8 mouse cellular contexts compared by ENCODE assay signal in the genomic region with DNA sequence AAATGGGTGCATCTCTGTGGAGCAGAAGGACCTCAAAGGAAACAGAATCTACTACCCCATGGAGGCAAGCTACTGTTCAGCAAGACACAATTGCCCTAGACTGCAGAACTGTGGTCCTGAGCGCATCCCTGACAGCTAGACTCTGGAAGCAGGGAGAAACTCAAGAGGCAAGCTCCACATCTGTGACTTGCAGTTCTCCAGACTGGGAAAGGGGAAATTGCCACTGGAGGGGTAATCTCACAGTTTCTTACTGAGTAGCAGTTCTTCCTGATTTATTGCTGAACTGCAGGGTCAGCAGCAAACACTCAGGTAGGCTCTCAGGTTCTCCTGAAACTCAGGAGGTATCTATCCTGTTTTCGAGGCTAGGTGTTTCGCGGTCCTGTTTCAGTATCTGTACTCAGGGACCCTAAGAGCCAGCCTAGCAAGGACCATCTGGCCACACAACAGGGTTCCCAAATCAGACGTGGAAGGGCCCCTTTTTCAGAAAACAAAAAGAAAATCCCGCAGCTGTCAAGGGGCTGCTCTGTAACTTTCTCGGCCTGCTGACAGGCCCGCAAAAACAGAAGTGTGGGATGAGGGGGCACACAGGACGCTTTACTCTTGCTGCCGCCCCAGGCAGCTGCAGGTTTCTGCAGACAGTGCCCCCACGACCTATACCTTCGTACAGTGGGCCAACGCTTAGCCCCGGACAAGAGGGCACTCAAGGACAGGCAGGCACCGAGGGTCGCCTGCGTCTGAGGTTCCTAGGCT. TPM values are rescaled to one million over a fixed set of nuclear protein-coding genes. Genes with fewer than 3 reads are reported as not detected.
DNase-seq lines count a peak whose midpoint lies in the region; ATAC-seq and TF ChIP-seq lines count a peak whose summit lies in the region.

No protein-coding gene starts in this region.

- no peaks in the 10 kb centered on the region for H3K27me3 ChIP-seq in kidney, postnatal 0 days (ENCODE audit: insufficient read depth, low read length)
- H3K27me3 ChIP-seq in forebrain, embryonic 16.5 days (replicated peaks; ENCODE audit: control insufficient read depth, insufficient read depth, low read length): no peaks in the 10 kb centered on the region
- no peaks in the 10 kb centered on the region for H3K27me3 ChIP-seq in liver, embryonic 16.5 days (ENCODE audit: control insufficient read depth, insufficient read depth, low read depth, low read length)

- H3K4me2 ChIP-seq in kidney, postnatal 0 days (ENCODE audit: low read length): peak overlapping the region; percentile 94
- H3K4me2 ChIP-seq in forebrain, embryonic 16.5 days (ENCODE audit: low read length): peak overlapping the region; percentile 81
- peak overlapping the region; percentile 86 for H3K4me2 ChIP-seq in liver, embryonic 16.5 days (ENCODE audit: low read depth, low read length)

- peaks cover 17% of the 10 kb centered on the region; the same call in 1 of the 2 replicates for H3K4me1 ChIP-seq in kidney, postnatal 0 days (replicated peaks; ENCODE audit: insufficient read depth, low read length)
- peaks cover 22% of the 10 kb centered on the region for H3K4me1 ChIP-seq in forebrain, embryonic 16.5 days (replicated peaks; ENCODE audit: control insufficient read depth, insufficient read depth, low read length)
- peaks cover 22% of the 10 kb centered on the region for H3K4me1 ChIP-seq in liver, embryonic 16.5 days (ENCODE audit: control insufficient read depth, low read depth, low read length)

- no peak; the same call in 1 of the 2 replicates for ATAC-seq in kidney, postnatal 0 days (replicated peaks; ENCODE audit: low FRiP score, low read depth)
- no peak for ATAC-seq in forebrain, embryonic 16.5 days
- no peak; the same call in 1 of the 2 replicates for ATAC-seq in liver, embryonic 16.5 days (ENCODE audit: low read depth)

- peak; percentile 11 for DNase-seq in kidney, postnatal 0 days (ENCODE audit: low spot score)
- DNase-seq in kidney, postnatal 4 days: no peak
- DNase-seq in T-cell, adult 2 months (ENCODE audit: low spot score): peak; percentile 6
- DNase-seq in urinary bladder, postnatal 4 days (ENCODE audit: low spot score in 2 of 2): no peak
- DNase-seq in urinary bladder, adult 18-20 months (ENCODE audit: low spot score in 2 of 2): no peak
- no peak for DNase-seq in cerebellum, adult 18-20 months

- H3K27ac ChIP-seq in kidney, postnatal 0 days: peak overlapping the region; percentile 85
- peak overlapping the region; percentile 87 for H3K27ac ChIP-seq in forebrain, embryonic 16.5 days (ENCODE audit: low read length)
- H3K27ac ChIP-seq in liver, embryonic 16.5 days (ENCODE audit: low read length): peak overlapping the region; percentile 67

- peak overlapping the region; percentile 92 for H3K9ac ChIP-seq in kidney, postnatal 0 days (ENCODE audit: low read depth, low read length)
- peak overlapping the region; percentile 92 for H3K9ac ChIP-seq in forebrain, embryonic 16.5 days (replicated peaks; ENCODE audit: low read depth, low read length)
- peak overlapping the region; percentile 73 for H3K9ac ChIP-seq in liver, embryonic 16.5 days (ENCODE audit: low read depth, low read length)

- no peak for TF ChIP-seq CTCF in kidney, postnatal 0 days (IDR thresholded peaks at IDR 0.05; ENCODE audit: low read depth)

- WGBS in kidney, postnatal 0 days: 8% methylated on average over 17 of the region's 17 CpGs
- 13% methylated on average over 17 of the region's 17 CpGs for WGBS in forebrain, embryonic 16.5 days
- WGBS in liver, embryonic 16.5 days (ENCODE audit: insufficient replicate concordance): 11% methylated on average over 17 of the region's 17 CpGs

- H3K9me3 ChIP-seq in kidney, postnatal 0 days (replicated peaks; ENCODE audit: low read length): no peaks in the 10 kb centered on the region
- no peaks in the 10 kb centered on the region for H3K9me3 ChIP-seq in forebrain, embryonic 16.5 days (ENCODE audit: control insufficient read depth, low read length)
- no peaks in the 10 kb centered on the region for H3K9me3 ChIP-seq in liver, embryonic 16.5 days (replicated peaks; ENCODE audit: control insufficient read depth, low read length)

- peak overlapping the region; percentile 89 for H3K4me3 ChIP-seq in kidney, postnatal 0 days (replicated peaks; ENCODE audit: low read depth, low read length)
- peak overlapping the region; percentile 91 for H3K4me3 ChIP-seq in forebrain, embryonic 16.5 days (replicated peaks; ENCODE audit: low read length)
- H3K4me3 ChIP-seq in liver, embryonic 16.5 days (ENCODE audit: low read depth, low read length): peak overlapping the region; percentile 83

- H3K36me3 ChIP-seq in kidney, postnatal 0 days (ENCODE audit: insufficient read depth, low read length): peaks cover 3% of the 10 kb centered on the region; the same call in 1 of the 2 replicates
- 0 out of 2 replicates have a peak, but pooled peaks cover 4% of the 10 kb centered on the region for H3K36me3 ChIP-seq in forebrain, embryonic 16.5 days (ENCODE audit: control insufficient read depth, insufficient read depth)
- no peaks in the 10 kb centered on the region for H3K36me3 ChIP-seq in liver, embryonic 16.5 days (ENCODE audit: control insufficient read depth, insufficient read depth)

RNA-seq across cellular contexts. Expression of gene Capn15, which starts 0.9 kb away (rescaled TPM):
- 17.0 and 19.8 TPM in 2 replicates for polyA plus RNA-seq in kidney, postnatal 0 days (2015; fragmentation: Nextera tagmentation; extraction: Ambion mirVana)
- 16.5 and 23.3 TPM in 2 replicates for polyA plus RNA-seq in forebrain, embryonic 16.5 days (2015; fragmentation: Nextera tagmentation; extraction: Ambion mirVana)
- polyA plus RNA-seq in liver, embryonic 16.5 days (2015; fragmentation: Nextera tagmentation; extraction: Ambion mirVana): 8.0 and 9.9 TPM in 2 replicates

RNA-seq across cellular contexts. Expression of gene A930017K11Rik, which starts 32.4 kb away (rescaled TPM):
- 6.8 and 7.2 TPM in 2 replicates for polyA plus RNA-seq in kidney, postnatal 0 days (2015; fragmentation: Nextera tagmentation; extraction: Ambion mirVana)
- polyA plus RNA-seq in forebrain, embryonic 16.5 days (2015; fragmentation: Nextera tagmentation; extraction: Ambion mirVana): 0.21 TPM in 1 of 2 replicates, not detected in the other
- 0.13 and 0.16 TPM in 2 replicates for polyA plus RNA-seq in liver, embryonic 16.5 days (2015; fragmentation: Nextera tagmentation; extraction: Ambion mirVana)

RNA-seq across cellular contexts. Expression of gene Nhlrc4, which starts 40.0 kb away (rescaled TPM):
- 1.1 and 2.5 TPM in 2 replicates for polyA plus RNA-seq in kidney, postnatal 0 days (2015; fragmentation: Nextera tagmentation; extraction: Ambion mirVana)
- not detected in 2 replicates for polyA plus RNA-seq in forebrain, embryonic 16.5 days (2015; fragmentation: Nextera tagmentation; extraction: Ambion mirVana)
- 6.8 and 7.8 TPM in 2 replicates for polyA plus RNA-seq in liver, embryonic 16.5 days (2015; fragmentation: Nextera tagmentation; extraction: Ambion mirVana)

RNA-seq across cellular contexts. Expression of gene Pigq, which starts 40.0 kb away (rescaled TPM):
- 69.5 and 70.2 TPM in 2 replicates for polyA plus RNA-seq in kidney, postnatal 0 days (2015; fragmentation: Nextera tagmentation; extraction: Ambion mirVana)
- 56.3 and 61.2 TPM in 2 replicates for polyA plus RNA-seq in forebrain, embryonic 16.5 days (2015; fragmentation: Nextera tagmentation; extraction: Ambion mirVana)
- polyA plus RNA-seq in liver, embryonic 16.5 days (2015; fragmentation: Nextera tagmentation; extraction: Ambion mirVana): 147 and 154 TPM in 2 replicates

Comparison
In these comparisons a context has a peak if more than half of its experiments do, and no peak if none do; other contexts are left out.
1. DNase-seq: peak in kidney, postnatal 0 days (single experiment) and T-cell, adult 2 months (single experiment); none in kidney, postnatal 4 days (0 of 2), urinary bladder, postnatal 4 days (0 of 2), urinary bladder, adult 18-20 months (0 of 2) and cerebellum, adult 18-20 months (0 of 2).
2. Peak in every context shown above with its lines, with median percentiles within 50 percentile points of each other: H3K27ac ChIP-seq, H3K4me2 ChIP-seq, H3K4me3 ChIP-seq and H3K9ac ChIP-seq.